Mouse (Mus musculus): ENCODE measurements at regions not wholly inside any gene's neighbourhood (a gene's known extent, or its start where the extent isn't known, plus 50 kb on each side); places are given as distances from the start of the nearest gene placed in this dataset.

DNA sequence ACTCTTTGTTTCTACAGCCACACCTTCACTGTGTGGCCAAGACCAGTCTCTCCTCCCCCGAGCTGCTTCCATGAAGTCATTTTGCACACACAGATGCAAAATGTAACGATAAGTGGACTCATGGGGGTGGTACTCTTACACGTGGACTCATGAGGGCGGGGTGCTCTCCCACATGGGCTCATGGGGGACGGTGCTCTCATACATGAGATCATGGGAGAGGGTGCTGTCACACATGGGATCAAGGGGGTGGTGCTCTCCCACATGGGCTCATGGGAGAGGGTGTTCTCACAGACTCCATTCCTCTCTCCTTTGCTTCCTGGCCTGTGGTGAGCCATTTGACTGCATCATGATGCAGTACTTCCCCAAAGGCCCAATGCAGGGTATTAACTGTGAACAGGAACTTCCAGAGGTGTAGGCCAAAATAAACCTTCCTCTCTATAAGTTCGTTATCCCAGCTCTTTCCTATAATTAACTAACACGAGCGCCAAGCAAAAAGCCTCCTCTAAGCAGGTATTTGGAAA lies 118.9 kb downstream of the Kdr start:
- TF ChIP-seq POLR2A (IDR thresholded peaks at IDR 0.05; ENCODE audit: extremely low read depth, insufficient read depth, low read length) (no peak), CTCF (IDR thresholded peaks at IDR 0.05; ENCODE audit: extremely low read depth, insufficient read depth, low read length) (no peak)

Data from cortical plate, adult 2 months (tissue).